Mouse (Mus musculus) stomach, postnatal 0 days (tissue): ENCODE results near the gene Vps13d.

Source experiments
- CTCF ChIP-seq: IDR thresholded peaks from 2 replicates; pipeline ENCODE4 v1.5.1; 2016; ENCODE audit warnings: antibody characterized with exemption, low read depth, mild to moderate bottlenecking, moderate library complexity
- EP300 ChIP-seq: optimal IDR thresholded peaks from 2 replicates; pipeline ENCODE3; 2016; ENCODE audit warnings: antibody characterized with exemption

- no peak for TF ChIP-seq CTCF
- no peak for TF ChIP-seq EP300
Observed at GRCm38 (mm10) chr4:145052697-145053096, 142.1 kb downstream of the Vps13d start.
